Mouse (Mus musculus): ENCODE data around the gene Pla2g6. TPM values are rescaled to one million over a fixed set of nuclear protein-coding genes. Genes with fewer than 3 reads are reported as not detected.

Gene Pla2g6
- total and polyA plus RNA-seq, 3 experiments: 9.3 to 20.9 (median 14.8) TPM

DNA sequence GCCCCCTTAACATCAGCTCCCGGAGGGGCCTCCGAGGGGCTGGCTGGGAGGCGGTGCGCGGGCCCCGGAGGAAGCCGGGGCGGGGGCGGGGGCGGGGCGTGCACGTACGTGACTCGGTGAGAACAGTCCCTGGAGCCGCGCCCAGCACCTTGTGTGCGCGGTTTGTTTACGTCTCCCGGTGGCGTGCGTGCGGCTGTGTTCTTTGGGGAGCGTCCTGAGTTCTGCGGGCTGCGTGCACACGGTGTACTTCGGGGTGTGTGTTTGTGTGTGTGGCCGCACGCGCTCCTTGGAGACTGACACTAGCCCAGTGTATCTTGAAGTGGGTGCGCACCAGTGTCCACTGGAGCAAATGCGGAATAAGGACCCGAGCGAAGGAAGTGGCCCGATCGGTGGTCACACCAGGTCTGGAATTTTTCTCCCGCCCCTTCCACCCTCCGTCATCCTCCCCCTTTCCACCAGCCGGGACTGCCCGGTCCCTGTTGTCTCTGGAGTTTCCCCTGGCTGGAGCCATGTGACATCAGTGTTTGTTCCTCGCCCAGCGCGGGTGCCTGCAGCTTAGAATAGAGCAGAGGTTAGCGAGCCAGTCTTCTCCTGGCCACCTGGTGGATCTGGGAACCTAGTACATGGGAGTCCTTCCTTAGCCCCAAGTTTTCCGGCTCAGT lies 19.8 kb upstream of the Pla2g6 start:
- Histone ChIP-seq H3K79me2 (replicated peaks; ENCODE audit: control insufficient read depth, extremely low read depth, insufficient read depth, poor library complexity, severe bottlenecking) (no peaks in the 10 kb centered on the region; the same call in 1 of the 2 replicates), H3K27me3 (replicated peaks) (no peaks in the 10 kb centered on the region), H3K9me3 (replicated peaks; ENCODE audit: low read length) (peaks cover 21% of the 10 kb centered on the region), H3K9ac (ENCODE audit: insufficient read depth, low read depth) (peak overlapping the region; percentile 73), H3K4me2 (ENCODE audit: insufficient read depth, low read depth, poor library complexity, severe bottlenecking) (peak overlapping the region; percentile 86), H3K36me3 (replicated peaks in 1 of 2; ENCODE audit: control insufficient read depth in 1 of 2, insufficient read depth in 1 of 2, low read length in 1 of 2) (peaks cover 0 to 25% of the 10 kb centered on the region in 2 experiments), H3K4me1 (ENCODE audit: control insufficient read depth in 1 of 2, insufficient read depth in 2 of 2) (peaks cover 28 to 67% of the 10 kb centered on the region in 2 experiments), H3K4me3 (replicated peaks in 1 of 3; ENCODE audit: low read depth in 2 of 3, low read length in 2 of 3, poor library complexity in 1 of 3) (peak overlapping the region; percentile 82 to 93 (median 87)), H3K27ac (ENCODE audit: insufficient read depth, low read depth) (peak overlapping the region; percentile 72)
- in situ Hi-C loops (cut with MboI; ENCODE audit: low pct_ligation_motif_present, low pct_unique_long_range_greater_than_20kb, low sequenced_read_pairs): loop anchor here (25.0 kb wide), 1 partner anchor 436 kb away; the partner anchor contains the start of gene Pdxp
- dilution Hi-C loops (cut with MboI; ENCODE audit: extremely low pct_ligation_motif_present, extremely low pct_unique_long_range_greater_than_20kb, low sequenced_read_pairs): no loop called here
- no peak for TF ChIP-seq POLR2A (IDR thresholded peaks at IDR 0.05; ENCODE audit: low read depth, low read length)
- TF ChIP-seq MAX (IDR thresholded peaks at IDR 0.05; ENCODE audit: low read length): peak; percentile 71
- no peak; the same call in 1 of the 2 replicates for TF ChIP-seq HCFC1 (IDR thresholded peaks at IDR 0.05; ENCODE audit: low read depth, low read length)
- peak; percentile 4; the same call in 1 of the 2 replicates for TF ChIP-seq ELF1 (IDR thresholded peaks at IDR 0.05; ENCODE audit: low read depth, low read length)
- TF ChIP-seq MEF2A (IDR thresholded peaks at IDR 0.05; ENCODE audit: borderline replicate concordance, low read depth, low read length): peak; percentile 7; the same call in 1 of the 2 replicates
- peak; percentile 78 for TF ChIP-seq BHLHE40 (IDR thresholded peaks at IDR 0.05; ENCODE audit: low read depth, low read length)
- TF ChIP-seq ZC3H11A (IDR thresholded peaks at IDR 0.05; ENCODE audit: low read depth, low read length): no peak
- peak; percentile 16; the same call in 1 of the 2 replicates for TF ChIP-seq NRF1 (IDR thresholded peaks at IDR 0.05; ENCODE audit: low read depth, low read length)
- TF ChIP-seq MXI1 (IDR thresholded peaks at IDR 0.05; ENCODE audit: low read depth, low read length): peak; percentile 90; the same call in 1 of the 2 replicates
- peak; percentile 39 for TF ChIP-seq USF1 (IDR thresholded peaks at IDR 0.05; ENCODE audit: low read depth, low read length)
- no peak for TF ChIP-seq MAFK (IDR thresholded peaks at IDR 0.05; ENCODE audit: insufficient replicate concordance, low read length)
- no peak for TF ChIP-seq RCOR1 (conservative IDR thresholded peaks at IDR 0.05; ENCODE audit: low read depth, low read length)
- TF ChIP-seq NELFE (IDR thresholded peaks at IDR 0.05; ENCODE audit: low read depth, low read length): peak; percentile 27; the same call in 1 of the 2 replicates
- peak in 1 of 2 experiments; percentile 8; a peak in 1 of 4 replicates for TF ChIP-seq CTCF (conservative IDR thresholded peaks at IDR 0.05 in 1 of 2, IDR thresholded peaks at IDR 0.05 in 1 of 2; ENCODE audit: low read depth in 2 of 2, low read length in 2 of 2)
- peak; percentile 43 for TF ChIP-seq ETS1 (conservative IDR thresholded peaks at IDR 0.05; ENCODE audit: low read depth, low read length)
- TF ChIP-seq SIN3A (IDR thresholded peaks at IDR 0.05; ENCODE audit: low read length): peak; percentile 74
- peak; percentile 65 for DNase-seq (ENCODE audit: extremely low read depth)

DNA sequence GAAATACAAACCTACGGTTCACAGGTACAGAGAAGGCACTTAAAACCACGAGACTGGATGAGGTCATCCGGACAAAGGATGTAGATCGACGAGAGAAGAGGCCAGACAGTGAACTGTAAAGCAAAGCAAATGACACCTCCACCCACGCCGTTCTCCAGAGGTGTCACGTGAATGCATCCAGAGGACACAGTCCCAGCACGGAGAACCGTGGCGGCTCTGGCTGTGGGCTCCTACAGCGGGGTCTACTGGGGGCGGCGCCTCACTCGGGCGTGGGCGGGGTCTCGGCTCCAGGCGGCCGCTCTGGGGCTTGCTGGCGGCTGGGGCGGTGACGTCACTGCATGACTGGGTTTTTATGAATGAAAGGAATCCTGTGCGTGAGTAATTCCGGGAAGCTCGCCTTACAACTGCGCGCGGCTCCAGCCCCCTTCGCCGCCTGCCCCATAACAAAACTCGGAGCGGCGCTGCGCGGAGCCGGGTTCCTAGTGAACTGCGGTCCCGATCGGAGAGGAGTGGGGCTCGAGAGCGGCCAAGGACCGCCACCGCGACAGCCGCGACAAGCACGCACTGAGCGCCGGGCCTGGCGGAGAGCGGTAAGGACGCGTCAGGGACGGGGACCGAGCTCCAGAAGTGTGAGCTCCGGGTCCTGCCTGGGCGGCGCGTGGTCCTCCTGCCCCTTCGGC lies 19.1 kb upstream of the Pla2g6 start:
- H3K27me3 ChIP-seq (replicated peaks): no peaks in the 10 kb centered on the region
- no peaks in the 10 kb centered on the region; the same call in 1 of the 2 replicates for H3K79me2 ChIP-seq (replicated peaks; ENCODE audit: control insufficient read depth, extremely low read depth, insufficient read depth, poor library complexity, severe bottlenecking)
- in situ Hi-C loops (cut with MboI; ENCODE audit: low pct_ligation_motif_present, low pct_unique_long_range_greater_than_20kb, low sequenced_read_pairs): loop anchor here (25.0 kb wide), 1 partner anchor 435 kb away; the partner anchor contains the start of gene Pdxp
- H3K4me2 ChIP-seq (ENCODE audit: insufficient read depth, low read depth, poor library complexity, severe bottlenecking): peak overlapping the region; percentile 86
- DNase-seq (ENCODE audit: extremely low read depth): peak; percentile 93
- peak overlapping the region; percentile 72 for H3K27ac ChIP-seq (ENCODE audit: insufficient read depth, low read depth)
- H3K36me3 ChIP-seq (replicated peaks in 1 of 2; ENCODE audit: control insufficient read depth in 1 of 2, insufficient read depth in 1 of 2, low read length in 1 of 2): peaks cover 0 to 22% of the 10 kb centered on the region in 2 experiments
- H3K4me3 ChIP-seq (replicated peaks in 1 of 3; ENCODE audit: low read depth in 2 of 3, low read length in 2 of 3, poor library complexity in 1 of 3): peak overlapping the region; percentile 82 to 93 (median 87)
- peak overlapping the region; percentile 73 for H3K9ac ChIP-seq (ENCODE audit: insufficient read depth, low read depth)
- peaks cover 29 to 67% of the 10 kb centered on the region in 2 experiments for H3K4me1 ChIP-seq (ENCODE audit: control insufficient read depth in 1 of 2, insufficient read depth in 2 of 2)
- dilution Hi-C loops (cut with MboI; ENCODE audit: extremely low pct_ligation_motif_present, extremely low pct_unique_long_range_greater_than_20kb, low sequenced_read_pairs): no loop called here
- peaks cover 21% of the 10 kb centered on the region for H3K9me3 ChIP-seq (replicated peaks; ENCODE audit: low read length)
- TF ChIP-seq MEF2A (IDR thresholded peaks at IDR 0.05; ENCODE audit: borderline replicate concordance, low read depth, low read length): no peak
- no peak for TF ChIP-seq CHD1 (IDR thresholded peaks at IDR 0.05; ENCODE audit: low read depth, low read length)
- no peak for TF ChIP-seq PAX5 (IDR thresholded peaks at IDR 0.05; ENCODE audit: low read length)
- TF ChIP-seq USF2 (conservative IDR thresholded peaks at IDR 0.05; ENCODE audit: low read depth, low read length): 0 out of 2 replicates have a peak, but pooled peaks have one; percentile 26
- peak; percentile 15; the same call in 1 of the 2 replicates for TF ChIP-seq MXI1 (IDR thresholded peaks at IDR 0.05; ENCODE audit: low read depth, low read length)
- peak; percentile 51; the same call in 1 of the 2 replicates for TF ChIP-seq TBP (conservative IDR thresholded peaks at IDR 0.05; ENCODE audit: low read depth, low read length)
- TF ChIP-seq ZMIZ1 (IDR thresholded peaks at IDR 0.05; ENCODE audit: low read depth, low read length): no peak
- TF ChIP-seq MYC (IDR thresholded peaks at IDR 0.05; ENCODE audit: low read depth, low read length): peak; percentile 66; the same call in 1 of the 2 replicates
- TF ChIP-seq UBTF (IDR thresholded peaks at IDR 0.05; ENCODE audit: low read depth, low read length): peak; percentile 36; the same call in 1 of the 2 replicates
- TF ChIP-seq MAZ (IDR thresholded peaks at IDR 0.05; ENCODE audit: low read depth, low read length): 0 out of 2 replicates have a peak, but pooled peaks have one; percentile 37
- peak; percentile 90 for TF ChIP-seq BHLHE40 (IDR thresholded peaks at IDR 0.05; ENCODE audit: low read depth, low read length)
- TF ChIP-seq JUN (IDR thresholded peaks at IDR 0.05; ENCODE audit: insufficient read depth, low read depth, low read length): peak; percentile 63
- TF ChIP-seq TCF12 (IDR thresholded peaks at IDR 0.05; ENCODE audit: low read depth, low read length): no peak; the same call in 1 of the 2 replicates
- peak; percentile 33; the same call in 1 of the 2 replicates for TF ChIP-seq ETS1 (conservative IDR thresholded peaks at IDR 0.05; ENCODE audit: low read depth, low read length)
- peak; percentile 59; the same call in 1 of the 2 replicates for TF ChIP-seq JUND (conservative IDR thresholded peaks at IDR 0.05; ENCODE audit: low read depth, low read length)
- TF ChIP-seq NRF1 (IDR thresholded peaks at IDR 0.05; ENCODE audit: low read depth, low read length): peak; percentile 51; the same call in 1 of the 2 replicates
- peak; percentile 84 for TF ChIP-seq IRF4 (IDR thresholded peaks at IDR 0.05; ENCODE audit: low read depth, low read length)
